Mouse (Mus musculus) kidney, postnatal 0 days (tissue): Measurements from ENCODE around the gene Plaur. TPM values are rescaled to one million over a fixed set of nuclear protein-coding genes. Genes with fewer than 3 reads are reported as not detected.

Experiments used
- ATAC-seq: fragments of 200-750 bp; cut with Nextera tagmentation; replicated peaks from 2 replicates; pipeline ENCODE4 v1.8.0; 2017; ENCODE audit warnings: low read depth, moderate number of reproducible peaks, moderate TSS enrichment, moderate library complexity; ENCODE audit not compliant: low FRiP score
- DNase-seq: peaks from one replicate; pipeline ENCODE4 v3.0.0-alpha.2; 2016; ENCODE audit warnings: low spot score
- H3K27ac ChIP-seq: fragments of 300-500 bp; sonication (generic); 2 replicates; pipeline ENCODE4 v1.5.1; 2014; ENCODE audit warnings: mild to moderate bottlenecking
- H3K27me3 ChIP-seq: fragments of 300-500 bp; sonication (generic); 2 replicates; pipeline ENCODE4 v1.6.1; 2014; ENCODE audit warnings: low read length, mixed read lengths; ENCODE audit not compliant: insufficient read depth
- H3K36me3 ChIP-seq: fragments of 300-500 bp; sonication (generic); 2 replicates; pipeline ENCODE4 v1.6.1; 2014; ENCODE audit warnings: low read length, mixed read lengths; ENCODE audit not compliant: insufficient read depth
- H3K4me1 ChIP-seq: fragments of 300-500 bp; sonication (generic); replicated peaks from 2 replicates; pipeline ENCODE4 v1.6.1; 2014; ENCODE audit warnings: antibody characterized with exemption, low read length, mixed read lengths; ENCODE audit not compliant: insufficient read depth
- H3K4me2 ChIP-seq: fragments of 300-500 bp; sonication (generic); 2 replicates; pipeline ENCODE4 v1.6.1; 2014; ENCODE audit warnings: mild to moderate bottlenecking, low read length, moderate library complexity, mixed read lengths
- H3K4me3 ChIP-seq: fragments of 300-500 bp; sonication (generic); replicated peaks from 2 replicates; pipeline ENCODE4 v1.5.1; 2014; ENCODE audit warnings: low read depth, low read length
- H3K9ac ChIP-seq: fragments of 300-500 bp; sonication (generic); 2 replicates; pipeline ENCODE4 v1.6.1; 2014; ENCODE audit warnings: low read depth, low read length
- H3K9me3 ChIP-seq: fragments of 300-500 bp; sonication (generic); replicated peaks from 2 replicates; pipeline ENCODE4 v1.6.1; 2016; ENCODE audit warnings: low read length, inconsistent platforms, mixed read lengths
- CTCF ChIP-seq: IDR thresholded peaks from 2 replicates; pipeline ENCODE4 v1.5.1; 2016; ENCODE audit warnings: antibody characterized with exemption, low read depth, mild to moderate bottlenecking, moderate library complexity
- WGBS: fragments of 180-500 bp; shearing (Covaris S2); extraction: QIAGEN DNeasy Blood & Tissue Kit; methylation state at CpG from one replicate; pipeline ENCODE4 v1.1.7; 2014; 5-methylcytosine and 5-hydroxymethylcytosine counted together
- polyA plus RNA-seq: library from polyadenylated mRNA; unstranded; fragments of >200 nt; fragmentation: Nextera tagmentation; extraction: Ambion mirVana; gene quantifications from 2 replicates; pipeline ENCODE4 v1.2.1, GENCODE M21; 2015

The Plaur gene
- polyA plus RNA-seq, 1 experiment from 2014 or later = 11.5 TPM

DNA sequence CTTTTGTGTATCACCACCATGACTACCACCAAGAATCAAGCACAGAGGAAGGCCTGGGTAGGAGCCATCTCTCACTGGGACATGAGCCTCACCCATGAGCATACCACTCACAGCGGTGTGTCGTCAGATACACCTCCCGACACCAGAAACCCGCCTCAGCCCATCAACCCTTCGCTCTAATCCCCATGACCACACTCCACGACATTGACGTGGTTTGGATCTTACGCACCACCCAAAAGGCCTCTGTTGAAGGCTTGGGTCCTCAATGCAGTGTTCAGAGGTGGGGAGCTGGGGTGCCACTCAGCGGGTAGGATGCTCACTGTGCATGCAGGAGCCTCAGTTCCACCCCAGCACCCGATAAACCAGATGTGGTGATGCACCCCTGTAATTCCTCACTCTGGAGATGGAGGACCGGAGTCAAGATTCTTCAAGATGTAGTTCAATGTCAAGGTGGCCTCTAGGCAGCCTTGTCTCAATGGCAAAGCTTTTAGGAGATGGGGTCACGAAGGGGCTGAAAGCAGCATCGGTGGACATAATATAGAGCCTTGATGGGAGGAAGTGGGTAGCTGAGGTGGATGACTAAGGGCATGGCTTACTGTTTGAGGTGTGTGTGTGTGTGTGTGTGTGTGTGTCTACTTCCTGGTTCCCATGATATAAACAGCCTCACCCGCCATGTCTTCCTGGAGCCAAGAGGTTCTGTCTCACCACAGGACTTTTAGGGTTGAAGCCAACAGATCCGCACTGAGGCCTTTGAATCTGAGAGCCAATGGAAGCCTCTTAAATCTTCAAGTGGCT, 31.5 kb upstream of the Plaur start:
- TF ChIP-seq CTCF = no peak
- Histone ChIP-seq H3K9ac (no peak overlapping the region), H3K4me3 (no peak overlapping the region), H3K4me1 (no peaks in the 10 kb centered on the region), H3K36me3 (no peaks in the 10 kb centered on the region), H3K9me3 (no peaks in the 10 kb centered on the region), H3K27me3 (no peaks in the 10 kb centered on the region), H3K27ac (no peak overlapping the region), H3K4me2 (no peak overlapping the region)
- DNase-seq (no peak), ATAC-seq (no peak)
- 93% methylated on average over 15 of the region's 15 CpGs for WGBS

DNA sequence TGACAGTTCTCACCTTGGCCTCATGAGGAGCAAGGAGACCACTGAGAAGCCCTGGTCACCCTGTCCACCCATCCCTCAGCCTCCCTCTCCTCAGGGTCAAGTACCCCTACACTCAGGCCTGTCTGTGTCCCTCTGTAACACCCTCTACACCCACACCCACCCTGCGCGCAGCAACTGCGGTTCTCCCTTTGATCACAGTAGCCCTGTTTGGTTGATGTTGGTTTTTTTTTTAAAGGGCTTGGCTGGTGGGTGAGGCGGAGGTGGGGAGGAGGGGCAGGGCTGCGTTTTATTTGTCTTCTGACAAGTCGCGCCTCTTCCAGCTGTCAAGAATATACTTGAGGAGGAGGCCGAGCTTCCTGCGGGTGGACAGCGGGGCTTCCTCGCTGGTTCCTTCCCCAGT, 30.6 kb upstream of the Plaur start:
- Histone ChIP-seq H3K27me3 (no peaks in the 10 kb centered on the region), H3K9ac (no peak overlapping the region), H3K9me3 (no peaks in the 10 kb centered on the region), H3K27ac (no peak overlapping the region), H3K36me3 (no peaks in the 10 kb centered on the region), H3K4me2 (no peak overlapping the region), H3K4me1 (no peaks in the 10 kb centered on the region), H3K4me3 (no peak overlapping the region)
- DNase-seq (no peak), ATAC-seq (no peak)
- no peak for TF ChIP-seq CTCF
- WGBS = 53% methylated on average over 11 of the region's 11 CpGs

DNA sequence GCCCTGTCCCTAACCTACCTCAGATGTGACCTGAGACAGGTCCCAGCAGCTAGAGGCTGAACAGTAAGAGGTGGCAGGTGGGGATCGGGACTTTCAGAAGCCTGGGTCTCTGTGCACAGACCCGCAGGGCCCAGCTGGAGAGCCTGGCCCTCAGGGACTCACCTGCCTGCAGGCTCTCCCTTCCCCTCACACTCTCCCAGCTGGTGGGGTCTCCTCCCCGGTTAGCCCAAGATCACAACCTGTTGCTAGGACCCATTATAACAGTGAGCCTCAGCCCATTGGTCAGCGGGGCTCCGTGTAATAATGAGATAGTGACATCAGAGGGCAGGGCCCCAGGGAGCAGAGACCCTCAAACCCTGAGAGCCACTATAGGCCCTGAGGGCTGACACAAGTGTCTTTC, 27.0 kb upstream of the Plaur start:
- Histone ChIP-seq H3K36me3 (no peaks in the 10 kb centered on the region), H3K27ac (no peak overlapping the region), H3K4me3 (no peak overlapping the region), H3K4me2 (no peak overlapping the region), H3K27me3 (no peaks in the 10 kb centered on the region), H3K9ac (no peak overlapping the region), H3K9me3 (no peaks in the 10 kb centered on the region), H3K4me1 (no peaks in the 10 kb centered on the region)
- no peak for TF ChIP-seq CTCF
- ATAC-seq (no peak), DNase-seq (no peak)
- WGBS = 68% methylated on average over 5 of the region's 5 CpGs

DNA sequence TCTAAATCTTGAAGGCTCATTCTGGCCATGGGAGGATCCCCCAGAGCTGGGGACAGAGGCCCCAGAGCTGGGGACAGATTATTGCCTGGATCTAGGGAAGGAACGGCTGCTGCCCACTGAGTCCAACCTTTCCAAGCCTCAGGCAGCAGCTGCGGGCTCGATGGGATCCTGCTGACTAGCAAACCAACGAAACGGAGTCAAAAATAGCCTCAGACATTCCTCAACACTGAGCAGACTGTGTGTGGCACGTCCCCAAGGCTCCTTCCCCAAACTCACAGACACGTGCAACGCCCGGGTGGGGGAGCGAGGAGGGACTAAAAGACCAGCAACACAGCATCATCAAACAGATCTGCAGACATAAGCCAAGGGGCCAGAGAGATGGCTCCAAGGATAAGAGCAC, 24.3 kb upstream of the Plaur start:
- Histone ChIP-seq H3K27ac (no peak overlapping the region), H3K4me3 (no peak overlapping the region), H3K9ac (no peak overlapping the region), H3K4me2 (no peak overlapping the region), H3K4me1 (no peaks in the 10 kb centered on the region), H3K27me3 (no peaks in the 10 kb centered on the region), H3K36me3 (no peaks in the 10 kb centered on the region), H3K9me3 (no peaks in the 10 kb centered on the region)
- DNase-seq = no peak
- no peak for TF ChIP-seq CTCF
- no peak for ATAC-seq
- WGBS = 71% methylated on average over 10 of the region's 10 CpGs

DNA sequence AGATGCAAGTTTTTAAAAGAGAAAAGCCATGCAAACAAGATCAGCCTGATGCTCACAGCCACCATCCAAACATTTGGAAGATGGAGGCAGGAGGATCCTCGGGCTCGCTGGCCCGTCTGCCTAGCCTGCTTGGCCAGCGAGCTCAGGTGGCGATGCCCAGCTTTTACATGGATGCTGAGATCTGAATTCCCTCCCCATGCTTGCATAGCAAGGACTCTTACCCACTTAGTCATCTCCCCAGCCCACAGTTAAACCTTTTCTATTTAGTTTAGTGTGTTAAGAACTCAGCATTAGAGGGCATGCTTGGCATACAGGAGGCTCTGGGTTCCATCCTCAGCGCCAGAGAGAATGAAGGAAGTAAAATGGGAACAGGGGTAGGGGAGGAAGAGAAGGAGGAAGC, 23.1 kb upstream of the Plaur start:
- Histone ChIP-seq H3K9me3 (no peaks in the 10 kb centered on the region), H3K4me2 (no peak overlapping the region), H3K27ac (no peak overlapping the region), H3K27me3 (no peaks in the 10 kb centered on the region), H3K9ac (no peak overlapping the region), H3K36me3 (no peaks in the 10 kb centered on the region), H3K4me1 (no peaks in the 10 kb centered on the region), H3K4me3 (no peak overlapping the region)
- TF ChIP-seq CTCF = no peak
- WGBS = 85% methylated on average over 6 of the region's 6 CpGs
- DNase-seq (no peak), ATAC-seq (no peak)

DNA sequence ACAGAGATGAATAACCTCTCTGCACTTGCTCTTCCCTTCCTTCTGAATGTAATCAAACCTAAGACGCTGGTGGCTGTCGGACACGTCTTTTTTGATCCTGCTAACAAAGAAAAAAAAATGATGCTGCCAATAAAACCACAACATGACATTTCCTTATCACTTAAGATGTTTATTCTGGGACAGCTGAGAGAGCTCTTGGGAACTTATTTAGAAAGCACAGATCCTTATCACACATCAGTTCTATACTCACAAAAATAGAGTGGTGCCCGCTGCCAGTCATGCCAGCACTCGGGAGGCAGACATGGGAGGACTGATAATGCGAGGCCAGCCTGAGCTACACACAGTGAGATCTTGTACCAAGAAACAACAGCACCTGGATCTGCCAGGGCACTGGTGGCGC, 22.4 kb upstream of the Plaur start:
- Histone ChIP-seq H3K9me3 (no peaks in the 10 kb centered on the region), H3K4me1 (no peaks in the 10 kb centered on the region), H3K36me3 (no peaks in the 10 kb centered on the region), H3K4me2 (no peak overlapping the region), H3K27ac (no peak overlapping the region), H3K27me3 (no peaks in the 10 kb centered on the region), H3K4me3 (no peak overlapping the region), H3K9ac (no peak overlapping the region)
- no peak for ATAC-seq
- DNase-seq = no peak
- 70% methylated on average over 7 of the region's 7 CpGs for WGBS
- TF ChIP-seq CTCF = no peak

DNA sequence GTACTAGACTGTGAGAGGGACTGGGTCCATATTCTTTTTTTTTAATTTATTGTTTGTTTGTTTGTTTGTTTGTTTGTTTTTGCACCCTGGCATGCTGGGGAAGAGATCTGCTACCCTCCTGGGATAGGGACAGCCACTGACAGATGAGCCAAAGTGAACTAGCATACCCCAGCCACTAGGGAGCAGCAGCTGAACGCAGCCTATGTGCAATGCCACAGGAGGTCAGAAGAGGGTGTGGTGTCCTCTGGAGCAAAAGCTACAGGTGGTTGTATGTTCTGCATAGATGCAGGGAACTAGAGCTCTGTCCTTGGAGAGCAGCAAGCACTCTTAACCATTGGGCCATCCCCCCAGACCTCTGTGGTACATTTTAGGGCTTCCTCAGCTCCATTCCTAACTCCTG, 20.5 kb upstream of the Plaur start:
- H3K36me3 ChIP-seq = no peaks in the 10 kb centered on the region
- no peak overlapping the region for H3K9ac ChIP-seq
- H3K9me3 ChIP-seq = no peaks in the 10 kb centered on the region
- H3K4me1 ChIP-seq = no peaks in the 10 kb centered on the region
- H3K4me3 ChIP-seq = no peak overlapping the region
- ATAC-seq (peak; percentile 75), DNase-seq (peak; percentile 87)
- H3K27ac ChIP-seq = no peak overlapping the region
- 11% methylated on average over 1 of the region's 1 CpGs for WGBS
- TF ChIP-seq CTCF = peak; percentile 99
- H3K4me2 ChIP-seq = no peak overlapping the region
- no peaks in the 10 kb centered on the region for H3K27me3 ChIP-seq
